33 mouse cellular contexts compared by ENCODE assay signal in genomic region chr6:60731164-60731563, GRCm38 (mm10).
"Had no signal": no experiment of that assay in that cellular context is flagged by ENCODE, and none has a peak within 500 bp of the region (broad histone marks: within the 10 kb centered on the region; RNA-seq: fewer than 3 reads in every experiment).

No protein-coding gene starts in this region.

- H3K9ac ChIP-seq: heart, embryonic 13.5 days; heart, embryonic 15.5 days; hindbrain, embryonic 12.5 days; hindbrain, embryonic 13.5 days; hindbrain, embryonic 14.5 days; hindbrain, embryonic 15.5 days; intestine, embryonic 15.5 days; kidney, embryonic 15.5 days had no signal

- H3K27me3 ChIP-seq: heart, embryonic 15.5 days; hindbrain, embryonic 12.5 days; hindbrain, embryonic 13.5 days; hindbrain, embryonic 15.5 days; intestine, embryonic 15.5 days; kidney, embryonic 15.5 days had no signal

- H3K9me3 ChIP-seq: heart, embryonic 13.5 days; heart, embryonic 15.5 days; hindbrain, embryonic 10.5 days; hindbrain, embryonic 12.5 days; hindbrain, embryonic 13.5 days; hindbrain, embryonic 15.5 days; intestine, embryonic 15.5 days; kidney, embryonic 15.5 days had no signal

- H3K4me1 ChIP-seq: heart, embryonic 13.5 days; heart, embryonic 15.5 days; hindbrain, embryonic 10.5 days; hindbrain, embryonic 12.5 days; hindbrain, embryonic 13.5 days; hindbrain, embryonic 15.5 days; intestine, embryonic 15.5 days; kidney, embryonic 15.5 days had no signal

- DNase-seq: heart, postnatal 10 days; heart, postnatal 14 days; heart, postnatal 36 days; heart, postnatal 4 days; kidney, adult 11 months; kidney, adult 18-20 months; kidney, adult 2 months; kidney, adult 8-10 months; kidney, adult 9 months; kidney, postnatal 10 days; kidney, postnatal 14 days; kidney, postnatal 25 days; kidney, postnatal 36 days; kidney, postnatal 4 days; layer of hippocampus, adult 9-11 months; layer of hippocampus, postnatal 36 days had no signal

- H3K36me3 ChIP-seq: heart, embryonic 13.5 days; heart, embryonic 15.5 days; hindbrain, embryonic 10.5 days; hindbrain, embryonic 12.5 days; hindbrain, embryonic 13.5 days; hindbrain, embryonic 15.5 days; intestine, embryonic 15.5 days; kidney, embryonic 15.5 days had no signal

- H3K4me3 ChIP-seq: heart, embryonic 13.5 days; heart, embryonic 15.5 days; hindbrain, embryonic 10.5 days; hindbrain, embryonic 12.5 days; hindbrain, embryonic 13.5 days; hindbrain, embryonic 15.5 days; intestine, embryonic 15.5 days; kidney, embryonic 15.5 days; layer of hippocampus, adult 2 months; left cerebral cortex, adult 2 months had no signal

- ATAC-seq: hindbrain, embryonic 16.5 days; hindbrain, postnatal 0 days; inflammation-experienced regulatory T-cells, adult 6 months; intestine, embryonic 15.5 days; intestine, embryonic 16.5 days; intestine, postnatal 0 days had no signal

- H3K4me2 ChIP-seq: heart, embryonic 13.5 days; heart, embryonic 15.5 days; hindbrain, embryonic 12.5 days; hindbrain, embryonic 13.5 days; hindbrain, embryonic 14.5 days; hindbrain, embryonic 15.5 days; intestine, embryonic 15.5 days; kidney, embryonic 15.5 days had no signal

- H3K27ac ChIP-seq: heart, embryonic 13.5 days; heart, embryonic 15.5 days; hindbrain, embryonic 10.5 days; hindbrain, embryonic 12.5 days; hindbrain, embryonic 13.5 days; hindbrain, embryonic 14.5 days; hindbrain, embryonic 15.5 days; hindbrain, postnatal 0 days; intestine, embryonic 15.5 days; kidney, embryonic 15.5 days; kidney, postnatal 0 days; layer of hippocampus, adult 2 months; left cerebral cortex, adult 2 months had no signal
